Mouse (Mus musculus) adrenal gland, postnatal 36 days (tissue): ENCODE results near the gene Nasp. TPM values are rescaled to one million over a fixed set of nuclear protein-coding genes. Genes with fewer than 3 reads are reported as not detected.

Experiments
- total RNA-seq, 2 experiments: library from RNA; stranded (reverse); gene quantifications; 2 replicates each; pipeline ENCODE4 v1.2.3; 2021

Nasp gene
- total RNA-seq, 2 experiments from 2014 or later = 29.8 to 35.0 TPM

Other genes with a start within 250 kb of the Nasp start
- gene Mast2, start 163.8 kb downstream of the Nasp start, total RNA-seq = 10 to 100 TPM; 37.2 to 44.0 TPM
- 10 to 100 TPM; 14.0 to 19.6 TPM for gene Ipp, start 120.4 kb downstream of the Nasp start, total RNA-seq
- gene Tmem69, start 72.0 kb downstream of the Nasp start, total RNA-seq = 10 to 100 TPM; 20.3 to 21.2 TPM
- gene Gpbp1l1, start 70.3 kb downstream of the Nasp start, total RNA-seq = 10 to 100 TPM; 64.9 to 85.9 TPM
- 10 to 100 TPM in 1 of 2 experiments, 1 to 10 TPM in 1; 9.1 to 12.1 TPM for gene Ccdc17, start 31.3 kb downstream of the Nasp start, total RNA-seq
- 100 to 1,000 TPM; 864 to 917 TPM for gene Akr1a1, start 23.7 kb upstream of the Nasp start, total RNA-seq
- 100 to 1,000 TPM; 682 to 824 TPM for gene Prdx1, start 57.6 kb upstream of the Nasp start, total RNA-seq
- gene Mmachc, start 80.5 kb upstream of the Nasp start, total RNA-seq = 10 to 100 TPM; 32.9 to 33.5 TPM
- gene Ccdc163, start 80.6 kb upstream of the Nasp start, total RNA-seq = 10 to 100 TPM; 16.2 to 19.2 TPM
- gene Tesk2, start 93.0 kb upstream of the Nasp start, total RNA-seq = 1 to 10 TPM; 2.9 to 5.9 TPM
- 10 to 100 TPM; 16.9 to 20.8 TPM for gene Toe1, start 179.7 kb upstream of the Nasp start, total RNA-seq
- gene Mutyh, start 179.8 kb upstream of the Nasp start, total RNA-seq = 1 to 10 TPM; 2.4 to 3.2 TPM
- 1 to 10 TPM; 1.9 to 2.6 TPM for gene Hpdl, start 193.8 kb upstream of the Nasp start, total RNA-seq
- gene Zswim5, start 249.4 kb upstream of the Nasp start, total RNA-seq = 1 to 10 TPM; 3.6 to 5.1 TPM